Mouse (Mus musculus) neural tube, postnatal 0 days (tissue): ENCODE data around the gene Tbk1. TPM values are rescaled to one million over a fixed set of nuclear protein-coding genes. Genes with fewer than 3 reads are reported as not detected.

Experiments used
- microRNA-seq: library from miRNA; unstranded; fragments of <30 nt; microRNA quantifications from one replicate; pipeline ENCODE4, GENCODE M21; 2016
- polyA plus RNA-seq: library from polyadenylated mRNA; unstranded; fragments of >200 nt; fragmentation: Nextera tagmentation; extraction: Ambion mirVana; gene quantifications from 2 replicates; pipeline ENCODE4 v1.2.1, GENCODE M21; 2015

Tbk1 gene
- 20.4 and 22.6 TPM in 2 replicates for polyA plus RNA-seq

GRCm38 (mm10) chr10:121586675-121587370 lies at the start of gene Tbk1:
TSS of gene Tbk1 (minus strand) at chr10:121586787.

GRCm38 (mm10) chr10:121626186-121626882 lies 39.7 kb upstream of the Tbk1 start, which contains the start of gene Xpot:
TSS of gene Xpot (minus strand) at chr10:121626332.

Small RNA genes lying within 50 kb of the gene (microRNA-seq; reads per million reads assigned to microRNA genes)
- gene Gm24330: not detected

Other genes starting within 250 kb of the Tbk1 start
- gene Tbc1d30, start 235.5 kb downstream of the Tbk1 start, polyA plus RNA-seq: 12.6 and 15.4 TPM in 2 replicates
- gene Gns, start 221.7 kb downstream of the Tbk1 start, polyA plus RNA-seq: 40.2 and 41.1 TPM in 2 replicates
- 4.3 and 5.3 TPM in 2 replicates for gene Rassf3, start 110.4 kb downstream of the Tbk1 start, polyA plus RNA-seq
- 20.2 and 27.5 TPM in 2 replicates for gene Xpot, start 39.5 kb upstream of the Tbk1 start, polyA plus RNA-seq
- gene D930020B18Rik, start 54.8 kb upstream of the Tbk1 start, polyA plus RNA-seq: 0.27 and 0.31 TPM in 2 replicates
- gene BC048403, start 153.2 kb upstream of the Tbk1 start, polyA plus RNA-seq: 2.6 and 2.7 TPM in 2 replicates